Mouse (Mus musculus) ZHBTc4 (cell line): ENCODE results near the gene Ar.

ENCODE experiments used
- DNase-seq: peaks from one replicate; pipeline ENCODE4 v3.0.0-alpha.2; 2011; ENCODE audit warnings: low read depth, low spot score

Gene Ar

DNA sequence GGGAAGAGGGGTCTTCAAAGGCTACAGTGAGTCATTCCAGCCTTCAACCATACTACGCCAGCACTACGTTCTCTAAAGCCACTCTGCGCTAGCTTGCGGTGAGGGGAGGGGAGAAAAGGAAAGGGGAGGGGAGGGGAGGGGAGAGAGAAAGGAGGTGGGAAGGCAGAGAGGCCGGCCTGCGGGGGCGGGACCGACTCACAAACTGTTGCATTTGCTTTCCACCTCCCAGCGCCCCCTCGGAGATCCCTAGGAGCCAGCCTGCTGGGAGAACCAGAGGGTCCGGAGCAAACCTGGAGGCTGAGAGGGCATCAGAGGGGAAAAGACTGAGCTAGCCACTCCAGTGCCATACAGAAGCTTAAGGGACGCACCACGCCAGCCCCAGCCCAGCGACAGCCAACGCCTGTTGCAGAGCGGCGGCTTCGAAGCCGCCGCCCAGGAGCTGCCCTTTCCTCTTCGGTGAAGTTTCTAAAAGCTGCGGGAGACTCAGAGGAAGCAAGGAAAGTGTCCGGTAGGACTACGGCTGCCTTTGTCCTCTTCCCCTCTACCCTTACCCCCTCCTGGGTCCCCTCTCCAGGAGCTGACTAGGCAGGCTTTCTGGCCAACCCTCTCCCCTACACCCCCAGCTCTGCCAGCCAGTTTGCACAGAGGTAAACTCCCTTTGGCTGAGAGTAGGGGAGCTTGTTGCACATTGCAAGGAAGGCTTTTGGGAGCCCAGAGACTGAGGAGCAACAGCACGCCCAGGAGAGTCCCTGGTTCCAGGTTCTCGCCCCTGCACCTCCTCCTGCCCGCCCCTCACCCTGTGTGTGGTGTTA is at the start of gene Ar:
TSS of gene Ar (plus strand) at position 239 of the 812 bp plus-strand sequence.
- DNase-seq: peak; percentile 51

GRCm38 (mm10) chrX:98149724-98150392 is 1.3 kb downstream of the Ar start:
- DNase-seq: peak; percentile 37

DNA sequence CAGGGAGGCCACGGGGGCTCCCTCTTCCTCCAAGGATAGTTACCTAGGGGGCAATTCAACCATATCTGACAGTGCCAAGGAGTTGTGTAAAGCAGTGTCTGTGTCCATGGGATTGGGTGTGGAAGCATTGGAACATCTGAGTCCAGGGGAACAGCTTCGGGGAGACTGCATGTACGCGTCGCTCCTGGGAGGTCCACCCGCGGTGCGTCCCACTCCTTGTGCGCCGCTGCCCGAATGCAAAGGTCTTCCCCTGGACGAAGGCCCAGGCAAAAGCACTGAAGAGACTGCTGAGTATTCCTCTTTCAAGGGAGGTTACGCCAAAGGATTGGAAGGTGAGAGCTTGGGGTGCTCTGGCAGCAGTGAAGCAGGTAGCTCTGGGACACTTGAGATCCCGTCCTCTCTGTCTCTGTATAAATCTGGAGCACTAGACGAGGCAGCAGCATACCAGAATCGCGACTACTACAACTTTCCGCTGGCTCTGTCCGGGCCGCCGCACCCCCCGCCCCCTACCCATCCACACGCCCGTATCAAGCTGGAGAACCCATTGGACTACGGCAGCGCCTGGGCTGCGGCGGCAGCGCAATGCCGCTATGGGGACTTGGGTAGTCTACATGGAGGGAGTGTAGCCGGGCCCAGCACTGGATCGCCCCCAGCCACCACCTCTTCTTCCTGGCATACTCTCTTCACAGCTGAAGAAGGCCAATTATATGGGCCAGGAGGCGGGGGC is 2.0 kb downstream of the Ar start:
- peak; percentile 48 for DNase-seq

DNA sequence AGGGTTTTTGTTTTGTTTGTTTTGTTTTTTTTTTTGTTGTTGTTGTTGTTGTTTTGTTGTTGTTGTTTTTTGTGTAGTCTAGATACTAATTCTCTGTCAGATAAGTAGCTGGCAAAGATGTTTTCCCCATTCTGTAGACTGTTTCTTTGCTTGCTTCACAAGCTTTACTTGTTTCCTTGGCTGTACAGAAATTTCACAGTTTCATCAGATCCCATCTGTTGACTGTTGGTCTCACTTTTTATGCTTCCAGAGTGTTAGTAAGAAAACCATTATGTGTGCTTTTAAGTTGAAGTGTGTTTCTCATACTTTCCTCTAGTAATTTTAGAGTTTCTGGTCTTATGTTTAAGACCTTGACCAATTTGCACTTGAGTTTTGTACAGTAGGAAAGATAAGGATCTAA is 41.2 kb downstream of the Ar start:
- no peak for DNase-seq

DNA sequence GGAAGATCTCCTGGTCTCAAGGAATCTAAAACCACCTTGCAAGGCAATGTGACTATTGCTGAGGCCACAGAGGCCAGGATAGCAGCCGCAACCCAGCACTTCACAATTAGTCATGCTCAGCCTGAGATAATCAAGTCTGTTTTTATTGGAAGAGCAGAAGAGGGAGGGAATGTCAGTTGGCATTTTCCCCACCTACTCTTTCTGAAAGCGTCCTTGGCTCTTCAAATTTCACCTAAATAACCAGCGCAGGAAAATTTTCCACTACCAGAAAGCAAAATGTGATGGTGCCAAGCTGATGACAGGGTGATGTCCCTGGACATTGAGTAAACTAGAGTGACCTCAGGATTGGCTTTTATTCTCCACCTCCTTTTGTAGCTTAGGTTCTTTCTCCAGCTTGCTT is 57.2 kb downstream of the Ar start:
- no peak for DNase-seq

- peak; percentile 4 for DNase-seq
Observed at GRCm38 (mm10) chrX:98207166-98207565, 58.6 kb downstream of the Ar start.

- DNase-seq: no peak
Observed at GRCm38 (mm10) chrX:98216103-98216502, 67.5 kb downstream of the Ar start.

- no peak for DNase-seq
Observed at GRCm38 (mm10) chrX:98239011-98239410, 90.4 kb downstream of the Ar start.

- DNase-seq: no peak
Observed at GRCm38 (mm10) chrX:98245108-98245507, 96.5 kb downstream of the Ar start.

DNA sequence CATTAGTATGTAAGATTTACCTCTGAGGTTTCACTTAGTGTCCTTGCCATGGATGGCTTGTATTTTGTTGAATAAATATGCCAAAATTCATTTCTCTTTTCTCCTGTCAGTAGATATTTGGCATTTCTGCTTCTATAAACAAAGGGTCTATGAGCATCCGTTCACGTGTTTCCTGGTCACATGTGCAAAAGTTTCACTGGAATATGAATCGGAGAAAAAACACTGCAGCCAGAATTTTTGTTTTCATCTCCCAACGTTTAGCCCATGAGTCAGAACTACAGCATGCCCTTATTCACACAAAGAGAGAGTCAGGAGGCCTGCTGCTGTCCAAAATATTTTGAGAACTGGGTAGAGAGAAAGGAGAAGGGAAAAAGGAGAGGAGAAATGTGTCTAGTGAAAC is 99.8 kb downstream of the Ar start:
- DNase-seq: no peak

GRCm38 (mm10) chrX:98259620-98260019 is 111.1 kb downstream of the Ar start:
- no peak for DNase-seq

GRCm38 (mm10) chrX:98265755-98266154 is 117.2 kb downstream of the Ar start:
- no peak for DNase-seq

DNA sequence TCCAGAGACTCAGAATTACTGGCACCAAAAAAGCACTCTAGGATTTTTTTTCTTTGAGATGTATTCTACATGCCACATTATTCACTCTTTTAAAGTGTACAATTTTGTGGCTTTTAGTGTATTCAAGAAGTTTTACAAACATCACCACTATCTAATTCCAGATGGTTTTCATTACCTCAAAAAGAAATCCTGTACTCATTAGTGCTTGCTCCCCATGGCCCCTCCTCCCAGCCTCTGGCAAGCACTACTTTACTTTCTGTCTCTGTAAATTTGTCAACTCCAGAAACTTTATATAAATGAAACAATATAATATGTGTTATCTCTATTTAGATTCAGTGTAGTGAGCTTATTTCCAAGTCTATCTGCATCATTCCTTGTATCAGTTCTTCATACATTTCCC is 122.8 kb downstream of the Ar start:
- DNase-seq: no peak

- DNase-seq: no peak
Observed at GRCm38 (mm10) chrX:98291763-98292162, 143.2 kb downstream of the Ar start.

GRCm38 (mm10) chrX:98300685-98301084 is 152.1 kb downstream of the Ar start:
- DNase-seq: no peak

GRCm38 (mm10) chrX:98301924-98302323 is 153.4 kb downstream of the Ar start:
- DNase-seq: no peak

DNA sequence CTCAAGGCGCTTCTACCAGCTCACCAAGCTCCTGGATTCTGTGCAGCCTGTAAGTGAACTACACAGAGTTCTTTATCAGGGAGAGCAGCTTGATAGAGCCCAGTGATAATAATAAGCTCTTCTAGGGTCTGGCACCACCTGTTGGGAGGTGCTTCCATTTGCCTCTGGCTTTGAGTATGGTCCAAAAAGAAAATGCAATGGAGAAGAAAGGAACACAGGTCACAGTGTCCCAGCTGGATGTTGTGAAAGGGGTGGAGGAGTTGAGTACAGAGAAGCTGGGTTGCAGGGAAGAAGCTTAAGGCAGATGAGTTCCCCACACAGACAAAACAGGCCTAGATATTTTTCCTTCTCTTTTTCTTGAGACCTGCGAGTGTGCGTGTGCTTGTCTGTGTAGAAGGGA is 167.4 kb downstream of the Ar start:
- no peak for DNase-seq

DNA sequence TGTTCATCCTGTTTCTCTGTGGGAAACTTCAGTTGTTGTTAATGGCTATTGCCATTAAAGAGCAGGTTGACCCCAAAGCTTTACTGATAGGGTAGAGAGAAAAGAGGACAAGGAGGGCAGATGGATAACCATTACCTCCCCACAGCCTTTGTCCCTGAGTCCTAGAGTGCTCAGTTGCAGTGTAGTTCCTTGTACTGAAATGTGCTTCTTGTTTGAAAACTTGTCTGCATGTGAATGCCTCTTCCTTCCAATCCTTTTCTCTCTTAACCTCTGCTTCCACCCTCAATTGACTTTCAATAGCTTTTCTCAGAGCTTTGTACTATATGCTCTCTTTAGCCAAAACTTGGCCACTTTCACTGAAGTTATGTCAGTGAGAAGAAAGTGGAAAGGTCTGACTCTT is 168.9 kb downstream of the Ar start:
- DNase-seq: peak; percentile 40

DNA sequence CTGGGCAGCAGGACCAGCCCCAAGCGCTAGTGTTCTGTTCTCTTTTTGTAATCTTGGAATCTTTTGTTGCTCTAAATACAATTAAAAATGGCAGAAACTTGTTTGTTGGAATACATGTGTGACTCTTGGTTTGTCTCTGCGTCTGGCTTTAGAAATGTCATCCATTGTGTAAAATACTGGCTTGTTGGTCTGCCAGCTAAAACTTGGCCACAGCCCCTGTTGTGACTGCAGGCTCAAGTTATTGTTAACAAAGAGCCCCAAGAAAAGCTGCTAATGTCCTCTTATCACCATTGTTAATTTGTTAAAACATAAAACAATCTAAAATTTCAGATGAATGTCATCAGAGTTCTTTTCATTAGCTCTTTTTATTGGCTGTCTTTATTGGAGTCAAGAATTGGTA is 174.5 kb downstream of the Ar start:
- DNase-seq: no peak

DNA sequence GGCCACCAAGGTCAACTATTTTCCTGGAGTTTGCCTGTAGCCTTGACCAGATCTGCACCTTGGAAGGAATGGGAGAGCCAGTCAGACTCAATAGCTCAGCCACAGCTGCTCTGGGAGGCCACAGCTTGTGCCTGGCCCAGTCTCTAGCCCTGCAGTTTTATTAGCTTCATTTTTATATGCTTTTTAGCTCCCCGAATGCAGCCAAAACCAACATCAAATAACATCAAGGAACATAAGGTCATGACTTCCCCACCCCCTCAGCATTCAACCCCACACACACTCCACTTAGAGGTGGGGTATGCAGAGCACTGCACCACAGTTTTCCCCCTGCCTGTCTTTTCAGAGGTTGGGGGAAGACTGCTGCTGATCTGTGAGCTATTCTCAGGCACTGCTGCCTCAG is 198.9 kb downstream of the Ar start:
- no peak for DNase-seq

GRCm38 (mm10) chrX:98348036-98348435 is 199.5 kb downstream of the Ar start:
- no peak for DNase-seq
